Mouse (Mus musculus) heart, adult 2 months (tissue): Measurements from ENCODE around the gene Slc35f5. TPM values are rescaled to one million over a fixed set of nuclear protein-coding genes. Genes with fewer than 3 reads are reported as not detected.

Source experiments
- DNase-seq, 2 experiments: peaks; one replicate each; pipeline ENCODE4 v3.0.0; 2021
- H3K27ac ChIP-seq: fragments of 200-600 bp; 2 replicates; pipeline ENCODE4 v1.8.1; 2022
- H3K27me3 ChIP-seq: fragments of 200-500 bp; 2 replicates; pipeline ENCODE4 v1.6.1; 2012; ENCODE audit warnings: mild to moderate bottlenecking, low read length, inconsistent platforms, mixed read lengths; ENCODE audit not compliant: control insufficient read depth, insufficient read depth
- H3K36me3 ChIP-seq: fragments of 200-500 bp; 2 replicates; pipeline ENCODE4 v1.6.1; 2012; ENCODE audit warnings: low read length, inconsistent platforms; ENCODE audit not compliant: control insufficient read depth, insufficient read depth
- H3K4me1 ChIP-seq: fragments of 200-500 bp; 2 replicates; pipeline ENCODE4 v1.6.1; 2011; ENCODE audit warnings: low read length; ENCODE audit not compliant: control insufficient read depth, insufficient read depth
- H3K4me3 ChIP-seq: fragments of 200-600 bp; 2 replicates; pipeline ENCODE4 v1.8.1; 2022
- H3K79me2 ChIP-seq: fragments of 200-500 bp; replicated peaks from 2 replicates; pipeline ENCODE4 v1.6.1; 2012; ENCODE audit warnings: mild to moderate bottlenecking, inconsistent platforms, low read length, moderate library complexity, mixed read lengths; ENCODE audit not compliant: control insufficient read depth, insufficient read depth
- H3K9ac ChIP-seq: fragments of 200-500 bp; 2 replicates; pipeline ENCODE4 v1.6.1; 2012; ENCODE audit warnings: low read depth, mild to moderate bottlenecking, control low read depth, inconsistent platforms, low read length, mixed read lengths
- CTCF ChIP-seq: fragments of 200-600 bp; IDR thresholded peaks from 2 replicates; pipeline ENCODE4 v1.8.1; 2022; ENCODE audit warnings: antibody characterized with exemption, mild to moderate bottlenecking, moderate library complexity
- EP300 ChIP-seq: fragments of 200-500 bp; IDR thresholded peaks from 2 replicates; pipeline ENCODE4 v1.6.1; 2011; ENCODE audit warnings: low read depth, low read length, control low read depth; ENCODE audit not compliant: insufficient read depth
- POLR2A ChIP-seq: fragments of 200-500 bp; IDR thresholded peaks from 2 replicates; pipeline ENCODE4 v1.6.1; 2011; ENCODE audit warnings: mild to moderate bottlenecking, low read depth, low read length, control low read depth; ENCODE audit not compliant: insufficient read depth
- WGBS: fragments of 180-500 bp; shearing (Covaris S2); methylation state at CpG from one replicate; pipeline ENCODE4 v1.1.7; 2018; 5-methylcytosine and 5-hydroxymethylcytosine counted together
- intact Hi-C: fragments of 180-260 bp; cut with DNase I; formaldehyde crosslinking; loops from one replicate; pipeline ENCODE4 v1.15.1; 2025
- polyA plus RNA-seq: library from polyadenylated mRNA; depleted of rRNA; stranded (reverse); fragments of >200 nt; gene quantifications from 2 replicates; pipeline ENCODE4 v1.2.3, GENCODE M21; 2012
- total RNA-seq, 2 experiments: library from RNA; stranded (reverse); gene quantifications; 2 replicates each; pipeline ENCODE4 v1.2.3; 2021

Slc35f5 gene
- total and polyA plus RNA-seq, 3 experiments = 61.8 to 129 (median 103) TPM

GRCm38 (mm10) chr1:125542008-125542999 lies 18.1 kb upstream of the Slc35f5 start:
- DNase-seq = peak; percentile 41 to 76
- no peak overlapping the region for H3K4me3 ChIP-seq
- intact Hi-C loops = no loop called here
- peaks cover 8% of the 10 kb centered on the region for H3K4me1 ChIP-seq
- peaks cover 3% of the 10 kb centered on the region for H3K36me3 ChIP-seq
- H3K9ac ChIP-seq = no peak overlapping the region
- 48% methylated on average over 7 of the region's 7 CpGs for WGBS
- 0 out of 2 replicates have a peak, but pooled peaks cover 1% of the 10 kb centered on the region for H3K27me3 ChIP-seq
- H3K79me2 ChIP-seq = no peaks in the 10 kb centered on the region
- no peak for TF ChIP-seq POLR2A
- TF ChIP-seq EP300 = peak; percentile 83
- H3K27ac ChIP-seq = peak overlapping the region; percentile 71

- Histone ChIP-seq H3K4me1 (no peaks in the 10 kb centered on the region), H3K9ac (no peak overlapping the region), H3K27me3 (no peaks in the 10 kb centered on the region), H3K36me3 (no peaks in the 10 kb centered on the region), H3K4me3 (no peak overlapping the region), H3K27ac (no peak overlapping the region), H3K79me2 (no peaks in the 10 kb centered on the region)
- no peak for TF ChIP-seq CTCF
- no peak for TF ChIP-seq POLR2A
- TF ChIP-seq EP300 = no peak
- WGBS = 43% methylated on average over 1 of the region's 1 CpGs
- DNase-seq = no peak
- intact Hi-C loops = no loop called here
Measured at GRCm38 (mm10) chr1:125549872-125550271, 10.5 kb upstream of the Slc35f5 start.

- Histone ChIP-seq H3K27ac (no peak overlapping the region), H3K27me3 (no peaks in the 10 kb centered on the region), H3K4me1 (no peaks in the 10 kb centered on the region), H3K36me3 (no peaks in the 10 kb centered on the region), H3K79me2 (no peaks in the 10 kb centered on the region), H3K4me3 (no peak overlapping the region), H3K9ac (no peak overlapping the region)
- 46% methylated on average over 1 of the region's 1 CpGs for WGBS
- no peak for DNase-seq
- intact Hi-C loops = no loop called here
- no peak for TF ChIP-seq POLR2A
- no peak for TF ChIP-seq EP300
- TF ChIP-seq CTCF = no peak
Measured at GRCm38 (mm10) chr1:125550359-125550758, 10.0 kb upstream of the Slc35f5 start.

GRCm38 (mm10) chr1:125551564-125551963 lies 8.8 kb upstream of the Slc35f5 start:
- no peak overlapping the region for H3K9ac ChIP-seq
- no peak for DNase-seq
- no peaks in the 10 kb centered on the region for H3K79me2 ChIP-seq
- H3K4me3 ChIP-seq = no peak overlapping the region
- TF ChIP-seq POLR2A = no peak
- TF ChIP-seq CTCF = no peak
- TF ChIP-seq EP300 = no peak
- intact Hi-C loops = no loop called here
- H3K36me3 ChIP-seq = no peaks in the 10 kb centered on the region
- no peak overlapping the region for H3K27ac ChIP-seq
- no peaks in the 10 kb centered on the region for H3K27me3 ChIP-seq
- 81% methylated on average over 2 of the region's 2 CpGs for WGBS
- no peaks in the 10 kb centered on the region for H3K4me1 ChIP-seq

GRCm38 (mm10) chr1:125559261-125559660 lies 1.1 kb upstream of the Slc35f5 start:
- DNase-seq = no peak
- Histone ChIP-seq H3K4me1 (peaks cover 6% of the 10 kb centered on the region), H3K36me3 (peaks cover 10% of the 10 kb centered on the region; the same call in 1 of the 2 replicates), H3K9ac (no peak overlapping the region), H3K79me2 (no peaks in the 10 kb centered on the region), H3K4me3 (no peak overlapping the region), H3K27me3 (no peaks in the 10 kb centered on the region), H3K27ac (peak overlapping the region; percentile 94)
- intact Hi-C loops = no loop called here
- 43% methylated on average over 3 of the region's 3 CpGs for WGBS
- TF ChIP-seq CTCF (no peak), POLR2A (no peak), EP300 (no peak)

GRCm38 (mm10) chr1:125559721-125560120 lies 674 bp upstream of the Slc35f5 start:
- peaks cover 12% of the 10 kb centered on the region; the same call in 1 of the 2 replicates for H3K36me3 ChIP-seq
- H3K27ac ChIP-seq = peak overlapping the region; percentile 94
- H3K4me1 ChIP-seq = peaks cover 6% of the 10 kb centered on the region
- TF ChIP-seq CTCF = no peak
- no peak for TF ChIP-seq EP300
- no peak for TF ChIP-seq POLR2A
- WGBS = 3% methylated on average over 2 of the region's 2 CpGs
- H3K27me3 ChIP-seq = no peaks in the 10 kb centered on the region
- H3K4me3 ChIP-seq = peak overlapping the region; percentile 92
- intact Hi-C loops = loop anchor here (1.0 to 2.0 kb wide), 2 partner anchors 41 to 124 kb away; partner anchors contain the start of gene Actr3
- peak overlapping the region; percentile 69; the same call in 1 of the 2 replicates for H3K9ac ChIP-seq
- peaks cover 1% of the 10 kb centered on the region for H3K79me2 ChIP-seq
- no peak for DNase-seq
